Mouse (Mus musculus): ENCODE results near the gene Olfr680-ps1. TPM values are rescaled to one million over a fixed set of nuclear protein-coding genes. Genes with fewer than 3 reads are reported as not detected.
"Not testable (repeated sequence)": the region's sequence is repeated elsewhere in the genome, so short reads cannot be mapped to it uniquely, and the experiment has no call there.

Gene Olfr680-ps1
- not detected in 2 replicates for polyA plus RNA-seq (2014; fragmentation: Nextera tagmentation; extraction: Ambion mirVana)

- ATAC-seq (ENCODE audit: insufficient number of reproducible peaks, insufficient read depth, low FRiP score, low read depth); H3K9ac ChIP-seq (replicated peaks; ENCODE audit: low read depth, low read length); H3K4me1 ChIP-seq (ENCODE audit: control insufficient read depth, insufficient read depth, low read length); H3K9me3 ChIP-seq (ENCODE audit: control insufficient read depth, low read depth, low read length); H3K36me3 ChIP-seq (ENCODE audit: control insufficient read depth, insufficient read depth, low read length); H3K4me3 ChIP-seq (ENCODE audit: low read depth, low read length); H3K27ac ChIP-seq (ENCODE audit: low read length); H3K4me2 ChIP-seq (replicated peaks; ENCODE audit: low read depth, low read length); H3K27me3 ChIP-seq (ENCODE audit: control insufficient read depth, insufficient read depth, low read length): not testable (repeated sequence)
Measured at GRCm38 (mm10) chr7:105092717-105093116, at the start of gene Olfr680-ps1. Gene Olfr680-ps1, minus strand, starts transcription at chr7:105092817.

- Histone ChIP-seq H3K4me3 (ENCODE audit: low read depth, low read length) (no peak overlapping the region), H3K4me1 (ENCODE audit: control insufficient read depth, insufficient read depth, low read length) (no peaks in the 10 kb centered on the region), H3K9ac (replicated peaks; ENCODE audit: low read depth, low read length) (no peak overlapping the region), H3K27me3 (ENCODE audit: control insufficient read depth, insufficient read depth, low read length) (no peaks in the 10 kb centered on the region), H3K4me2 (replicated peaks; ENCODE audit: low read depth, low read length) (no peak overlapping the region), H3K36me3 (ENCODE audit: control insufficient read depth, insufficient read depth, low read length) (no peaks in the 10 kb centered on the region), H3K27ac (ENCODE audit: low read length) (no peak overlapping the region), H3K9me3 (ENCODE audit: control insufficient read depth, low read depth, low read length) (no peaks in the 10 kb centered on the region)
- WGBS, result 61% methylated on average over 2 of the region's 2 CpGs
- ATAC-seq (ENCODE audit: insufficient number of reproducible peaks, insufficient read depth, low FRiP score, low read depth), result no peak
Measured at GRCm38 (mm10) chr7:105141275-105141674, 48.7 kb upstream of the Olfr680-ps1 start.

GRCm38 (mm10) chr7:105116536-105116935 lies 23.9 kb upstream of the Olfr680-ps1 start, which contains the start of gene Olfr681:
Gene Olfr681, plus strand, starts transcription at chr7:105116836.
- H3K27me3 ChIP-seq (ENCODE audit: control insufficient read depth, insufficient read depth, low read length), result no peaks in the 10 kb centered on the region
- no peak within 1 kb of the TSS for H3K9ac ChIP-seq (replicated peaks; ENCODE audit: low read depth, low read length)
- no peaks in the 10 kb centered on the region for H3K36me3 ChIP-seq (ENCODE audit: control insufficient read depth, insufficient read depth, low read length)
- H3K4me3 ChIP-seq (ENCODE audit: low read depth, low read length), result no peak within 1 kb of the TSS
- no peaks in the 10 kb centered on the region for H3K4me1 ChIP-seq (ENCODE audit: control insufficient read depth, insufficient read depth, low read length)
- H3K9me3 ChIP-seq (ENCODE audit: control insufficient read depth, low read depth, low read length), result no peaks in the 10 kb centered on the region
- no peak within 1 kb of the TSS for H3K4me2 ChIP-seq (replicated peaks; ENCODE audit: low read depth, low read length)
- no peak for ATAC-seq (ENCODE audit: insufficient number of reproducible peaks, insufficient read depth, low FRiP score, low read depth)
- no peak within 1 kb of the TSS for H3K27ac ChIP-seq (ENCODE audit: low read length)

- Histone ChIP-seq H3K4me3 (ENCODE audit: low read depth, low read length) (no peak within 1 kb of the TSS), H3K4me1 (ENCODE audit: control insufficient read depth, insufficient read depth, low read length) (no peaks in the 10 kb centered on the region), H3K27me3 (ENCODE audit: control insufficient read depth, insufficient read depth, low read length) (no peaks in the 10 kb centered on the region), H3K9me3 (ENCODE audit: control insufficient read depth, low read depth, low read length) (no peaks in the 10 kb centered on the region), H3K27ac (ENCODE audit: low read length) (no peak within 1 kb of the TSS), H3K9ac (replicated peaks; ENCODE audit: low read depth, low read length) (no peak within 1 kb of the TSS), H3K36me3 (ENCODE audit: control insufficient read depth, insufficient read depth, low read length) (no peaks in the 10 kb centered on the region), H3K4me2 (replicated peaks; ENCODE audit: low read depth, low read length) (no peak within 1 kb of the TSS)
- ATAC-seq (ENCODE audit: insufficient number of reproducible peaks, insufficient read depth, low FRiP score, low read depth), result no peak
- WGBS, result 81% methylated on average over 1 of the region's 1 CpGs
Measured at GRCm38 (mm10) chr7:105080905-105081304, 11.7 kb downstream of the Olfr680-ps1 start, which contains the start of gene Olfr679. Gene Olfr679, plus strand, starts transcription at chr7:105081205.

GRCm38 (mm10) chr7:105064175-105064574 lies 28.4 kb downstream of the Olfr680-ps1 start, which contains the start of gene Olfr678:
Gene Olfr678, plus strand, starts transcription at chr7:105064475.
- no peak within 1 kb of the TSS for H3K27ac ChIP-seq (ENCODE audit: low read length)
- H3K9ac ChIP-seq (replicated peaks; ENCODE audit: low read depth, low read length), result no peak within 1 kb of the TSS
- H3K4me2 ChIP-seq (replicated peaks; ENCODE audit: low read depth, low read length), result no peak within 1 kb of the TSS
- no peaks in the 10 kb centered on the region for H3K36me3 ChIP-seq (ENCODE audit: control insufficient read depth, insufficient read depth, low read length)
- no peaks in the 10 kb centered on the region for H3K4me1 ChIP-seq (ENCODE audit: control insufficient read depth, insufficient read depth, low read length)
- H3K4me3 ChIP-seq (ENCODE audit: low read depth, low read length), result no peak within 1 kb of the TSS
- 94% methylated on average over 1 of the region's 1 CpGs for WGBS
- H3K27me3 ChIP-seq (ENCODE audit: control insufficient read depth, insufficient read depth, low read length), result no peaks in the 10 kb centered on the region
- no peaks in the 10 kb centered on the region for H3K9me3 ChIP-seq (ENCODE audit: control insufficient read depth, low read depth, low read length)
- ATAC-seq (ENCODE audit: insufficient number of reproducible peaks, insufficient read depth, low FRiP score, low read depth), result no peak

- Histone ChIP-seq H3K27ac (ENCODE audit: low read length) (no peak overlapping the region), H3K4me2 (replicated peaks; ENCODE audit: low read depth, low read length) (no peak overlapping the region), H3K4me1 (ENCODE audit: control insufficient read depth, insufficient read depth, low read length) (no peaks in the 10 kb centered on the region), H3K9ac (replicated peaks; ENCODE audit: low read depth, low read length) (no peak overlapping the region), H3K4me3 (ENCODE audit: low read depth, low read length) (no peak overlapping the region), H3K27me3 (ENCODE audit: control insufficient read depth, insufficient read depth, low read length) (no peaks in the 10 kb centered on the region), H3K36me3 (ENCODE audit: control insufficient read depth, insufficient read depth, low read length) (no peaks in the 10 kb centered on the region), H3K9me3 (ENCODE audit: control insufficient read depth, low read depth, low read length) (no peaks in the 10 kb centered on the region)
- ATAC-seq (ENCODE audit: insufficient number of reproducible peaks, insufficient read depth, low FRiP score, low read depth), result no peak
Measured at GRCm38 (mm10) chr7:105058951-105059350, 33.7 kb downstream of the Olfr680-ps1 start.

Other genes with a start within 250 kb of the Olfr680-ps1 start
- not detected in 2 replicates for gene Usp17la, start 235.8 kb downstream of the Olfr680-ps1 start, polyA plus RNA-seq (2014; fragmentation: Nextera tagmentation; extraction: Ambion mirVana)
- not detected in 2 replicates for gene Olfr665, start 214.8 kb downstream of the Olfr680-ps1 start, polyA plus RNA-seq (2014; fragmentation: Nextera tagmentation; extraction: Ambion mirVana)
- not detected in 2 replicates for gene Olfr666, start 196.9 kb downstream of the Olfr680-ps1 start, polyA plus RNA-seq (2014; fragmentation: Nextera tagmentation; extraction: Ambion mirVana)
- gene Olfr667, start 171.3 kb downstream of the Olfr680-ps1 start, polyA plus RNA-seq (2014; fragmentation: Nextera tagmentation; extraction: Ambion mirVana), result not detected in 2 replicates
- not detected in 2 replicates for gene Olfr668, start 164.8 kb downstream of the Olfr680-ps1 start, polyA plus RNA-seq (2014; fragmentation: Nextera tagmentation; extraction: Ambion mirVana)
- not detected in 2 replicates for gene Olfr669, start 158.6 kb downstream of the Olfr680-ps1 start, polyA plus RNA-seq (2014; fragmentation: Nextera tagmentation; extraction: Ambion mirVana)
- gene Olfr670, start 130.2 kb downstream of the Olfr680-ps1 start, polyA plus RNA-seq (2014; fragmentation: Nextera tagmentation; extraction: Ambion mirVana), result not detected in 2 replicates
- not detected in 2 replicates for gene Olfr671, start 113.7 kb downstream of the Olfr680-ps1 start, polyA plus RNA-seq (2014; fragmentation: Nextera tagmentation; extraction: Ambion mirVana)
- gene Olfr672, start 90.8 kb downstream of the Olfr680-ps1 start, polyA plus RNA-seq (2014; fragmentation: Nextera tagmentation; extraction: Ambion mirVana), result not detected in 2 replicates
- not detected in 2 replicates for gene Olfr675, start 64.4 kb downstream of the Olfr680-ps1 start, polyA plus RNA-seq (2014; fragmentation: Nextera tagmentation; extraction: Ambion mirVana)
- gene Olfr676, start 60.1 kb downstream of the Olfr680-ps1 start, polyA plus RNA-seq (2014; fragmentation: Nextera tagmentation; extraction: Ambion mirVana), result not detected in 2 replicates
- not detected in 2 replicates for gene Olfr677, start 41.4 kb downstream of the Olfr680-ps1 start, polyA plus RNA-seq (2014; fragmentation: Nextera tagmentation; extraction: Ambion mirVana)
- not detected in 2 replicates for gene Olfr678, start 28.3 kb downstream of the Olfr680-ps1 start, polyA plus RNA-seq (2014; fragmentation: Nextera tagmentation; extraction: Ambion mirVana)
- gene Olfr679, start 11.6 kb downstream of the Olfr680-ps1 start, polyA plus RNA-seq (2014; fragmentation: Nextera tagmentation; extraction: Ambion mirVana), result not detected in 2 replicates
- not detected in 2 replicates for gene Olfr681, start 24.0 kb upstream of the Olfr680-ps1 start, polyA plus RNA-seq (2014; fragmentation: Nextera tagmentation; extraction: Ambion mirVana)
- gene Olfr683, start 54.2 kb upstream of the Olfr680-ps1 start, polyA plus RNA-seq (2014; fragmentation: Nextera tagmentation; extraction: Ambion mirVana), result not detected in 2 replicates
- gene Olfr684, start 70.8 kb upstream of the Olfr680-ps1 start, polyA plus RNA-seq (2014; fragmentation: Nextera tagmentation; extraction: Ambion mirVana), result not detected in 2 replicates
- gene Olfr685, start 93.2 kb upstream of the Olfr680-ps1 start, polyA plus RNA-seq (2014; fragmentation: Nextera tagmentation; extraction: Ambion mirVana), result not detected in 2 replicates
- gene Olfr686, start 114.7 kb upstream of the Olfr680-ps1 start, polyA plus RNA-seq (2014; fragmentation: Nextera tagmentation; extraction: Ambion mirVana), result not detected in 2 replicates
- gene Olfr688, start 195.3 kb upstream of the Olfr680-ps1 start, polyA plus RNA-seq (2014; fragmentation: Nextera tagmentation; extraction: Ambion mirVana), result not detected in 2 replicates
- gene Olfr689, start 218.3 kb upstream of the Olfr680-ps1 start, polyA plus RNA-seq (2014; fragmentation: Nextera tagmentation; extraction: Ambion mirVana), result not detected in 2 replicates
- not detected in 2 replicates for gene Olfr690, start 241.3 kb upstream of the Olfr680-ps1 start, polyA plus RNA-seq (2014; fragmentation: Nextera tagmentation; extraction: Ambion mirVana)
- not detected in 2 replicates for gene Olfr691, start 249.5 kb upstream of the Olfr680-ps1 start, polyA plus RNA-seq (2014; fragmentation: Nextera tagmentation; extraction: Ambion mirVana)